Mouse (Mus musculus) stomach, postnatal 0 days (tissue): ENCODE measurements around the gene Gm10073.

Source experiments
- CTCF ChIP-seq: IDR thresholded peaks from 2 replicates; pipeline ENCODE4 v1.5.1; 2016; ENCODE audit warnings: antibody characterized with exemption, low read depth, mild to moderate bottlenecking, moderate library complexity
- EP300 ChIP-seq: optimal IDR thresholded peaks from 2 replicates; pipeline ENCODE3; 2016; ENCODE audit warnings: antibody characterized with exemption

GRCm38 (mm10) chr8:106559844-106560243 is 13.4 kb downstream of the Gm10073 start:
- TF ChIP-seq CTCF (no peak), EP300 (no peak)
